Mouse (Mus musculus): ENCODE results near the gene Socs7.

Gene Socs7

GRCm38 (mm10) chr11:97361948-97362648 lies at the start of gene Socs7:
Gene Socs7, plus strand, starts transcription at chr11:97362551.
- no peak for TF ChIP-seq GATA4 (IDR thresholded peaks at IDR 0.05; ENCODE audit: insufficient replicate concordance, low read length)

DNA sequence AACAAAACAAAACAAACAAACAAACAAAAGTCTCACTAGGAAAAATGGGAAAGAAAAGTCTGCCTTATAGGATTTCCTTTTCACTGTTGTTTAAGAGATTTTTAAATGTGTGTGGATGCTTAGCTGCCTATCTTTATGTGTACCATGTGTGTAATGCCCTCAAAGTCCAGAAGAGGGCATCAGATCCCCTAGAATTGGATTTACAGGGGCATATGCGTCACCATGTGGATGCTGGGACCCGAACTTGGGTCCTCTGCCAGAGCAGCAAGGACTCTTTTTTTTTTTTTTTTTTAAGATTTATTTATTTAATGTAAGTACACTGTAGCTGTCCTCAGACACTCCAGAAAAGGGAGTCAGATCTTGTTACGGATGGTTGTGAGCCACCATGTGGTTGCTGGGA lies 48.2 kb upstream of the Socs7 start:
- TF ChIP-seq GATA4 (IDR thresholded peaks at IDR 0.05; ENCODE audit: insufficient replicate concordance, low read length), result no peak

DNA sequence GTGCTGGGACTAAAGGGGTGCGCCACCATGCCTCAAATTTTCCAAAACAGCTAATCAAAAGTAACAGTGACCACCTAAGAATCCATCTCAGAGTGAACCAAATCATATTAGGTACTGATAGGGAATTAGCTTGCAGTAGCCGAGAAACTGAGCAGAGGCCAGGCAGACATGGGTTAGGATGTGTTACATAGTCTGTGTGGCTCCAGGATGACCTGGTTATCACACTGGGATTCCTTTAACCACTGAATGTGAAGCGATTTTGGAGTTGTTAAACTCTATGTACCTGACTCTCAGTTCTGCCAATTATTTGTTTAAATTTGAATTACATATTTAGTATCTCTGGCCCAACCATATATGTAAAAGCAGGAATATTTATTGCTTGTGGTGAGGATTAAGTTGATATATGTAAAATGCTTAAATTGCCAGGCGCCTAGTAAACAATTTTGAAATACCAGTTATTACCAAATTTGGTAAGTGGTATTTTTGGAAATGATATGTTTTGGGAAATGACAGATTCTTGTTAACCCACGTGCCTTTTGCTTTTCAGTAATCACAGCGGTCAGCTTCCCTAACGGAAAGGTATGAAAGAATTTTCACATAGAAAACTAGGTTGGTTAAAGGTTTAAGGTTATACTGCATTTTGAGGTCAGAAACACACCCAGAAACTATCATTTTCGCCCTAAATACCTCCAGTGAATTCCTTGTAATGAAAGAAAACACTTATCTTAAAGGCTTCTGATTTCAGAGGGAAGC lies 47.4 kb upstream of the Socs7 start:
- no peak for TF ChIP-seq GATA4 (IDR thresholded peaks at IDR 0.05; ENCODE audit: insufficient replicate concordance, low read length)

DNA sequence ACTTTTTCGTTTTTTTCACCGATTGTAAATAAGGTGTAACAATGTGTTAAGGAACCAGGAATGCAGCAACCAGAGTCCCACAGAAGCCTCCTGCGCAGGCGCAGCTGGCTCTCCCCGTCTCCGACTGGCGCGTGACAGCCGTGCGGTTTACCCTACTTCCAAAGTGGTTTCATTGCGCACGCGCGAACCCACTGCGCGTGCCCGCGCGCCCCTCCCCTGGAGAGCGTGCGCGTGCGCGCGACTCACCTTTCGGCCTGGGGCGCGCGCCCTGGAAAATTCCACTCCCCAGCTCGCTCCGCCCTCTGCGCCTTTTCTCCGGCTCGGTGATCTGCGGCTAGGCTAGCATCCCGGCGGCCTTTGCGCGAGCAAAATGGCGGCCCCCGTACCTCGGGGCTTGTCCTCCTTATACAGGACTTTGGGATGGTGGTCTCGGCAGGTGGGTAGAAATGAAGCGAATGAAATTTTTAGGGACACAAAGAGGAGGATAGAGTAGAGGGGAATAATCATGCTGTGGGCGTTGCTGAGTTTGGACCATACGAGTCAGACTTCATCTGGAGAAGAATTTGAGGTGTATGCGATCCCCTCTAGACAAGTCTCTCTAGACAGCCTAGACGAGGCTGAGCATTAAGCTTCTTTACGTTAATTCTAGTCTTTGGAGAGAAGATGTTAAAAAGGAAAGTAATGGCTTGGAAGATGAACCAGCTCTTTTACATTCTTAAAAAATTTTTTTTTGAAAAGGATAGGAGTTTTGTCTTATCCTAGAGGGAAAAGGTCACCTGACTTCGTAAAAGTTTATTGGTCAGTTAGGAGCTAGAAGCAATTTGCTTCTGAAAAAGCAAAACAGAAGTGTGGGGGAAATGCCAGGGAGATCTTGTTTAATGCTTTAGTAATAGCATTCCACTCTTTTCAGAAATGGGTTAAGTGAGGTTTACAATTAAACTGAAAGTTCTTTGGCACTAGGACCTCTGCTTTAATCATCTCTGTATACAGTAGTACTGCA lies 46.5 kb upstream of the Socs7 start, which contains the start of gene Mrpl45:
TSS of gene Mrpl45 (plus strand) at position 213 of the 1,000 bp plus-strand sequence.
- TF ChIP-seq GATA4 (IDR thresholded peaks at IDR 0.05; ENCODE audit: insufficient replicate concordance, low read length), result peak; percentile 31; the same call in 1 of the 2 replicates

- TF ChIP-seq GATA4 (IDR thresholded peaks at IDR 0.05; ENCODE audit: insufficient replicate concordance, low read length), result no peak
Measured at GRCm38 (mm10) chr11:97321197-97321596, 41.2 kb upstream of the Socs7 start.

DNA sequence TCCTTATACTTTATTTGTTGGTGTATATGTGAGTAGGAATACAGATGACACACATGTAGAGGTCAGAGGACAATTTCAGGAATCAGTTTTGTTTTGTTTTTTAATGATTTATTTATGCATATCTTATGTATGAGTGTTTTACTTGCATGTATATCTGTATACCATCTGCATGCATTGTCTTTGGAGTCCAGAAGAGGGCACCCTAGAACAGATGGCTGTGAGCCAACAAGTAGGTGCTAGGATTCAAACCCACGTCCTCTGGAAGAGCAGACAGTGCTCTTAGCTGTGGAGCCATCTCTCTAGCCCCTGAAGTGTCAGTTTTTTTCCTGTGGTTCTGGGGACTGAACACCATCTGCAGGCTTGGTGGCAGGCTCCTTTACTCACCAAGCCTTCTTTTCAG lies 37.1 kb upstream of the Socs7 start:
- TF ChIP-seq GATA4 (IDR thresholded peaks at IDR 0.05; ENCODE audit: insufficient replicate concordance, low read length), result no peak

- TF ChIP-seq GATA4 (IDR thresholded peaks at IDR 0.05; ENCODE audit: insufficient replicate concordance, low read length), result no peak
Measured at GRCm38 (mm10) chr11:97328148-97328547, 34.2 kb upstream of the Socs7 start.

GRCm38 (mm10) chr11:97330315-97330714 lies 32.0 kb upstream of the Socs7 start:
- no peak for TF ChIP-seq GATA4 (IDR thresholded peaks at IDR 0.05; ENCODE audit: insufficient replicate concordance, low read length)

GRCm38 (mm10) chr11:97331231-97332190 lies 30.8 kb upstream of the Socs7 start:
- no peak for TF ChIP-seq GATA4 (IDR thresholded peaks at IDR 0.05; ENCODE audit: insufficient replicate concordance, low read length)

DNA sequence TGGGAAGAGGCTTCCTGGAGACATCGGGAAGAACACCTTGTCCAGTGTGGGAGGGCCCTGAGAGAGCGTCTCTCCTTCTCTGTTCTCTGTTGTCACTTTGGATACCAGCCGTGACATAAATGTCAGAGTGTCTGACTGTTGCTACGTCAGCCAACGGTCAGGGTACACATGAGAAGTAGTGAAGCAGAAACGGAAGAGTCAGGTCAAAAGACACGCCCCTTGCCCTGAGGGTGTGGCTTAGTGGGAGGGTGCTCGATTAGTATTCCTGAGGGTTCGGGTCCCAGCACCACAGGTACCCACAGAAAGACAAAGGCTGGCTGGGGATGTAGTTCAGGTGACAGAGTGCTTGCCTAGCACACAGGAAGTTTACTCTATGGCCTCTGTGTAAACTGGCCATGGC lies 29.3 kb upstream of the Socs7 start:
- no peak for TF ChIP-seq GATA4 (IDR thresholded peaks at IDR 0.05; ENCODE audit: insufficient replicate concordance, low read length)

DNA sequence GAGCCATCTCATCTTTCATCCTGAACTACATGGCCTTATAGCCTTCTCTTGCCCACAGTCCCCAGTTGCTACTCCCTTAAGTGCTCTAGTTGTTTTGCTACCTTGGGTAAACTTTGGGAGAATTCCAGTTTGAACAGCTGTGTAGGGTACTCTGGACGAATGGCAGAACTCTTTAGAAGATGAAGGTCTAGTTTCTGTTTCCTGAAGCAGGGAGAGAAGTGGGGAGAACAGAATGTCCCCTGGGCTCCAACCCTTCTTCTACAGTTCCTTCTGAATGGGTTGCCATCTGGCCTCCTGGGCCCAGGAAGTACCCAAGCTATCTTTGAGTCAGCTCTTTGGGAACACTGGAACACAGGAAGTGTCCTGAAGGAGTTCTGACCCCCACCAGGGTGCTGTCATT lies 28.5 kb upstream of the Socs7 start:
- no peak for TF ChIP-seq GATA4 (IDR thresholded peaks at IDR 0.05; ENCODE audit: insufficient replicate concordance, low read length)

- no peak for TF ChIP-seq GATA4 (IDR thresholded peaks at IDR 0.05; ENCODE audit: insufficient replicate concordance, low read length)
Measured at GRCm38 (mm10) chr11:97334400-97334799, 28.0 kb upstream of the Socs7 start.

GRCm38 (mm10) chr11:97336238-97336637 lies 26.1 kb upstream of the Socs7 start:
- TF ChIP-seq GATA4 (IDR thresholded peaks at IDR 0.05; ENCODE audit: insufficient replicate concordance, low read length), result no peak

DNA sequence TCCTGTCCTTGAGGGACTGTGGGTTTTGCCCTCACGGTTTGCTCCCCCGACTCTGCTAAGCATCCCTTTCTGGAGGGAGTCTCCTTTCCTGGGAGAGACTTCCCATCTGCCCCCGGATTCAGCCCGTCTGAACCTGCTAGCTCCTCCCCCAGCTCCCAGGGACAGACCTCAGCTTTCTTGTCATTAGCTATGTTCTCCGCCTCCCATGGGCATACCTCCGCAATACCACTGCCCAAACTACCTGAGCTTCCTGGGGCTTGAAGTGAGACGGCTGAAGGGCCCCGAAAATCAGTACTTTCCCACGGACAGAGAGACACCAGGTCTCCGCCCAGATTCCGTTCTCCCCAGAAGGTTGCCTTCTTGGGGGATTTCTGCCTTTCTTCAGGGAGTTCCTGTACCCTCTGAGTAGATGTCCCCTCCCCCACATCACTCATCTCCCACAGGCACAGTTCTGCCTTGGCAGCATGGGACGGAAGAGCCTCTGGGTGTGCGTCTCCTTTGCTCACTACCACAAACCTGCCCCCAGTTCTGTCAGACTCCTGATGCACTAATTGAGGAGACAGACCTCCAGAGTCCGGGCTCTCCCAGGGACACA lies 25.5 kb upstream of the Socs7 start:
- no peak for TF ChIP-seq GATA4 (IDR thresholded peaks at IDR 0.05; ENCODE audit: insufficient replicate concordance, low read length)
